Mouse (Mus musculus): ENCODE measurements at regions not wholly inside any gene's neighbourhood (a gene's known extent, or its start where the extent isn't known, plus 50 kb on each side); places are given as distances from the start of the nearest gene placed in this dataset.

GRCm38 (mm10) chr6:11647651-11648050 is 259.6 kb downstream of the Ndufa4 start:
- no peak for DNase-seq
- intact Hi-C loops (cut with DNase I), result no loop called here

- no peak for DNase-seq
- intact Hi-C loops (cut with DNase I), result no loop called here
Measured at GRCm38 (mm10) chr6:11613331-11613730, 294.0 kb downstream of the Ndufa4 start.

- intact Hi-C loops (cut with DNase I), result loop anchor here (10.0 kb wide), 1 partner anchor 1063 kb away; no protein-coding TSS in a partner anchor
- DNase-seq, result no peak
Measured at GRCm38 (mm10) chr6:11608214-11608613, 299.1 kb downstream of the Ndufa4 start.

GRCm38 (mm10) chr6:11607696-11608095 is 299.6 kb downstream of the Ndufa4 start:
- intact Hi-C loops (cut with DNase I), result loop anchor here (10.0 kb wide), 1 partner anchor 1063 kb away; no protein-coding TSS in a partner anchor
- no peak for DNase-seq

- DNase-seq, result no peak
- intact Hi-C loops (cut with DNase I), result loop anchor here (10.0 kb wide), 1 partner anchor 1061 kb away; no protein-coding TSS in a partner anchor
Measured at GRCm38 (mm10) chr6:11606055-11606454, 301.2 kb downstream of the Ndufa4 start.

- intact Hi-C loops (cut with DNase I), result loop anchor here (10.0 kb wide), 1 partner anchor 1061 kb away; no protein-coding TSS in a partner anchor
- DNase-seq, result no peak
Measured at GRCm38 (mm10) chr6:11605526-11605925, 301.8 kb downstream of the Ndufa4 start.

GRCm38 (mm10) chr6:11594936-11595335 is 312.4 kb downstream of the Ndufa4 start:
- DNase-seq, result no peak
- intact Hi-C loops (cut with DNase I), result no loop called here

GRCm38 (mm10) chr6:11593583-11594271 is 313.6 kb downstream of the Ndufa4 start:
- DNase-seq, result no peak
- intact Hi-C loops (cut with DNase I), result no loop called here

GRCm38 (mm10) chr6:11576091-11576490 is 331.2 kb downstream of the Ndufa4 start:
- intact Hi-C loops (cut with DNase I), result no loop called here
- DNase-seq, result no peak

- DNase-seq, result no peak
- intact Hi-C loops (cut with DNase I), result no loop called here
Measured at GRCm38 (mm10) chr6:11565246-11565645, 342.1 kb downstream of the Ndufa4 start.

GRCm38 (mm10) chr6:11550473-11550872 is 356.8 kb downstream of the Ndufa4 start:
- intact Hi-C loops (cut with DNase I), result no loop called here
- no peak for DNase-seq

GRCm38 (mm10) chr6:11547318-11547717 is 360.0 kb downstream of the Ndufa4 start:
- DNase-seq, result no peak
- intact Hi-C loops (cut with DNase I), result no loop called here

- DNase-seq, result no peak
- intact Hi-C loops (cut with DNase I), result no loop called here
Measured at GRCm38 (mm10) chr6:11534930-11535880, 372.1 kb downstream of the Ndufa4 start.

GRCm38 (mm10) chr6:11503136-11503535 is 404.2 kb downstream of the Ndufa4 start:
- intact Hi-C loops (cut with DNase I), result no loop called here
- no peak for DNase-seq

GRCm38 (mm10) chr6:11494427-11494826 is 412.9 kb downstream of the Ndufa4 start:
- intact Hi-C loops (cut with DNase I), result no loop called here
- DNase-seq, result no peak

- intact Hi-C loops (cut with DNase I), result no loop called here
- DNase-seq, result no peak
Measured at GRCm38 (mm10) chr6:11476950-11477349, 430.3 kb downstream of the Ndufa4 start.
